25 mouse cellular contexts compared by ENCODE assay signal in genomic region chr12:54343493-54343892, GRCm38 (mm10).
"Had no signal": no experiment of that assay in that cellular context is flagged by ENCODE, and none has a peak within 500 bp of the region (broad histone marks: within the 10 kb centered on the region; RNA-seq: fewer than 3 reads in every experiment).

No protein-coding gene starts in this region.

- H3K4me3 ChIP-seq: gastrocnemius, adult 2 months; heart, adult 2 months; heart, embryonic 13.5 days; heart, embryonic 15.5 days; hindbrain, embryonic 13.5 days; hindbrain, embryonic 15.5 days; kidney, embryonic 15.5 days; limb, embryonic 13.5 days; limb, embryonic 15.5 days; liver, embryonic 12.5 days had no signal

- DNase-seq: gastrocnemius, adult 2 months; gastrocnemius, postnatal 10 days; gastrocnemius, postnatal 36 days; heart, adult 2 months; heart, postnatal 14 days; heart, postnatal 36 days; kidney, adult 11 months; kidney, adult 2 months; kidney, adult 9 months; kidney, postnatal 14 days; kidney, postnatal 36 days; layer of hippocampus, adult 9-11 months; left cerebral cortex, postnatal 4 days had no signal

- H3K27ac ChIP-seq: gastrocnemius, adult 2 months; heart, adult 2 months; heart, embryonic 13.5 days; heart, embryonic 15.5 days; hindbrain, embryonic 13.5 days; hindbrain, embryonic 15.5 days; hindbrain, postnatal 0 days; kidney, embryonic 15.5 days; kidney, postnatal 0 days; limb, embryonic 13.5 days; limb, embryonic 15.5 days; liver, embryonic 12.5 days; liver, embryonic 14.5 days had no signal

- ATAC-seq: hindbrain, postnatal 0 days; intestine, embryonic 16.5 days; liver, embryonic 12.5 days had no signal
